Mouse (Mus musculus) lung, embryonic 16.5 days (tissue): ENCODE measurements around the gene Esam. TPM values are rescaled to one million over a fixed set of nuclear protein-coding genes. Genes with fewer than 3 reads are reported as not detected.

Experiments used
- ATAC-seq: fragments of 200-750 bp; cut with Nextera tagmentation; 2 replicates; pipeline ENCODE4 v1.8.0; 2017; ENCODE audit warnings: low read depth, mild to moderate bottlenecking, moderate library complexity
- H3K27ac ChIP-seq: fragments of 300-500 bp; sonication (generic); 2 replicates; pipeline ENCODE4 v1.5.1; 2014; ENCODE audit warnings: mild to moderate bottlenecking, control low read depth, low read length
- H3K27me3 ChIP-seq: fragments of 300-500 bp; sonication (generic); 2 replicates; pipeline ENCODE4 v1.6.1; 2014; ENCODE audit warnings: low read depth, low read length, mixed read lengths; ENCODE audit not compliant: control insufficient read depth, insufficient read depth
- H3K36me3 ChIP-seq: fragments of 300-500 bp; sonication (generic); 2 replicates; pipeline ENCODE4 v1.6.1; 2014; ENCODE audit warnings: low read length; ENCODE audit not compliant: control insufficient read depth, insufficient read depth
- H3K4me1 ChIP-seq: fragments of 300-500 bp; sonication (generic); replicated peaks from 2 replicates; pipeline ENCODE4 v1.6.1; 2014; ENCODE audit warnings: low read length, mixed read lengths; ENCODE audit not compliant: control insufficient read depth, insufficient read depth
- H3K4me2 ChIP-seq: fragments of 300-500 bp; sonication (generic); 2 replicates; pipeline ENCODE4 v1.6.1; 2014; ENCODE audit warnings: low read depth, low read length, control low read depth
- H3K4me3 ChIP-seq: fragments of 300-500 bp; sonication (generic); 2 replicates; pipeline ENCODE4 v1.5.1; 2014; ENCODE audit warnings: mild to moderate bottlenecking, low read length, control low read depth
- H3K9ac ChIP-seq: fragments of 300-500 bp; sonication (generic); 2 replicates; pipeline ENCODE4 v1.6.1; 2014; ENCODE audit warnings: low read length, control low read depth
- H3K9me3 ChIP-seq: fragments of 300-500 bp; sonication (generic); 2 replicates; pipeline ENCODE4 v1.6.1; 2016; ENCODE audit warnings: low read length; ENCODE audit not compliant: control insufficient read depth
- WGBS: fragments of 180-500 bp; shearing (Covaris S2); extraction: QIAGEN DNeasy Blood & Tissue Kit; methylation state at CpG from one replicate; pipeline ENCODE4 v1.1.7; 2014; 5-methylcytosine and 5-hydroxymethylcytosine counted together
- polyA plus RNA-seq: library from polyadenylated mRNA; unstranded; fragments of >200 nt; fragmentation: Nextera tagmentation; extraction: Ambion mirVana; gene quantifications from 2 replicates; pipeline ENCODE4 v1.2.1, GENCODE M21; 2015

The Esam gene
- polyA plus RNA-seq, 1 experiment from 2014 or later, result 184 TPM

DNA sequence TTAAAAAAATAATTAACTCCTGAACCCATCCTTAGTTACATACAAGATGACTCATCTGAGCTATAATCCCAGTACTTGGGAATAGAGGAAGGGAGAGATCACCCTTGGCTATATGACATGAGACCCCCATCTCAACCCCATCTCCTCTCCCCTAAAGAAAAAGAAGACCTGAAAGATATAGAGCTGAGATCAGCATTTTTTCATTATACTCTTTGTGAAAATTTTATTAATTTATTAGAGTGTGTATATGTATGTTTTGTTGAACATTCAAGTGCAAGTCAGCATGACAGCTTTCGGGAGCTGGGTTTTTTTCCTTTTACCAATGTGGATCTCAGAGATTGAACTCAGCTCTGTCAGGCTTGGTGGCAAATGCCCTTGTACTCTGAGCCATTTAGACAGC, 26.7 kb upstream of the Esam start:
- H3K27me3 ChIP-seq, result no peaks in the 10 kb centered on the region

DNA sequence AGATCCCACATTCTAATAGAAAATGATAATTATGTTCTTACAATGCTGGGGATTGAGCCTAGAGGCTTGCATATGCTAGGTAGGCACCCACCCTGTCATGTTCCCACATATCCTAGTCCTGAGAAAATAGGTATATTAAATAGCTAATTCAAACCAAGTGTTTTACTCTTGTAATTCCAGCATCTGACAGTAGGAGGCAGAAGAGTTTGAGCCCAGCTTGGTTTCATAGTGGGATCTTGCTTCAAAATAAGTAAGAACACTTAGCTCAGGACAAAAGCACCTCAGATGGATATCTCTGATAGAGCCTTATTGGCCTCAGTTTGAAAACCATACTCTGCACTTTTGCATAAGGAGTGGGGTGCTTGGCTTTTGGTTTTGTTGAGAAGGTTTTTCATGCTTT, 23.5 kb upstream of the Esam start:
- no peaks in the 10 kb centered on the region for H3K9me3 ChIP-seq
- no peak overlapping the region for H3K9ac ChIP-seq
- H3K36me3 ChIP-seq, result 0 out of 2 replicates have a peak, but pooled peaks cover 2% of the 10 kb centered on the region
- no peak overlapping the region for H3K4me2 ChIP-seq
- ATAC-seq, result no peak
- H3K4me1 ChIP-seq, result no peaks in the 10 kb centered on the region; the same call in 1 of the 2 replicates
- H3K4me3 ChIP-seq, result no peak overlapping the region
- no peaks in the 10 kb centered on the region for H3K27me3 ChIP-seq
- no peak overlapping the region for H3K27ac ChIP-seq

More for the DNA sequence above, 26.7 kb upstream of the Esam start:
- no peak overlapping the region for H3K27ac ChIP-seq
- H3K4me1 ChIP-seq, result peaks cover 8% of the 10 kb centered on the region
- no peak overlapping the region for H3K9ac ChIP-seq
- no peak overlapping the region for H3K4me2 ChIP-seq
- no peak for ATAC-seq
- H3K4me3 ChIP-seq, result no peak overlapping the region
- 0 out of 2 replicates have a peak, but pooled peaks cover 2% of the 10 kb centered on the region for H3K36me3 ChIP-seq
- 92% methylated on average over 1 of the region's 1 CpGs for WGBS
- H3K9me3 ChIP-seq, result no peaks in the 10 kb centered on the region

GRCm38 (mm10) chr9:37506023-37506422, 21.9 kb upstream of the Esam start:
- Histone ChIP-seq H3K36me3 (0 out of 2 replicates have a peak, but pooled peaks cover 2% of the 10 kb centered on the region), H3K9me3 (no peaks in the 10 kb centered on the region), H3K27ac (no peak overlapping the region), H3K4me2 (no peak overlapping the region), H3K4me3 (no peak overlapping the region), H3K27me3 (no peaks in the 10 kb centered on the region), H3K9ac (no peak overlapping the region), H3K4me1 (no peaks in the 10 kb centered on the region; the same call in 1 of the 2 replicates)
- no peak for ATAC-seq
- WGBS, result 41% methylated on average over 1 of the region's 1 CpGs

GRCm38 (mm10) chr9:37512097-37512496, 15.8 kb upstream of the Esam start:
- no peaks in the 10 kb centered on the region for H3K36me3 ChIP-seq
- H3K9ac ChIP-seq, result no peak overlapping the region
- H3K4me2 ChIP-seq, result no peak overlapping the region
- 86% methylated on average over 2 of the region's 2 CpGs for WGBS
- H3K9me3 ChIP-seq, result no peaks in the 10 kb centered on the region
- H3K27me3 ChIP-seq, result no peaks in the 10 kb centered on the region
- no peak for ATAC-seq
- no peak overlapping the region for H3K27ac ChIP-seq
- no peaks in the 10 kb centered on the region; the same call in 1 of the 2 replicates for H3K4me1 ChIP-seq
- H3K4me3 ChIP-seq, result no peak overlapping the region

GRCm38 (mm10) chr9:37514456-37514855, 13.4 kb upstream of the Esam start:
- Histone ChIP-seq H3K27me3 (no peaks in the 10 kb centered on the region), H3K4me1 (no peaks in the 10 kb centered on the region; the same call in 1 of the 2 replicates), H3K9ac (no peak overlapping the region), H3K27ac (no peak overlapping the region), H3K36me3 (no peaks in the 10 kb centered on the region), H3K4me3 (no peak overlapping the region), H3K9me3 (no peaks in the 10 kb centered on the region), H3K4me2 (no peak overlapping the region)
- WGBS, result 57% methylated on average over 3 of the region's 3 CpGs
- no peak for ATAC-seq

DNA sequence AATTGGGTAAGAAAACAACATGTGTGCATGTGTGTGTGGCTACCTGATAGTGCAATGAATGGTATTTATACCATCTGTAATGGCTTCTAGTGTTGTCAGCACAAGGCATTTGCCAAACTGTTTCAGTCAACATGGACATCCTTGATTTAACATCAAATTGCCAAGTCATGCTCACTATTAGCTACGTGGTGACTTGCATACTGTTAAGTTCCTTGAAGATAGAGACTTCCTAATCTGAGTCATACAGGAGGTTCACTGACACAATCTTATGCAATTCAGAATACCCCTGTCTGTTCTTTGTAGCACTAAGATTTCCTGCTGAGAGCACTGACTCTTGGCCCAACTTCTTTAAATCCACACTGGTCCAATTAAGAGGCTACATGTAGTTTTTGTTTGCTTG, 10.4 kb upstream of the Esam start:
- no peak for ATAC-seq

GRCm38 (mm10) chr9:37518991-37519390, 8.9 kb upstream of the Esam start:
- Histone ChIP-seq H3K36me3 (peaks cover 11% of the 10 kb centered on the region), H3K4me3 (no peak overlapping the region), H3K4me1 (no peaks in the 10 kb centered on the region), H3K4me2 (no peak overlapping the region), H3K9ac (no peak overlapping the region), H3K27me3 (no peaks in the 10 kb centered on the region), H3K9me3 (no peaks in the 10 kb centered on the region), H3K27ac (no peak overlapping the region)
- 94% methylated on average over 8 of the region's 8 CpGs for WGBS
- ATAC-seq, result no peak

More for the DNA sequence above, 10.4 kb upstream of the Esam start:
- Histone ChIP-seq H3K9ac (no peak overlapping the region), H3K36me3 (0 out of 2 replicates have a peak, but pooled peaks cover 2% of the 10 kb centered on the region), H3K9me3 (no peaks in the 10 kb centered on the region), H3K4me3 (no peak overlapping the region), H3K27ac (no peak overlapping the region), H3K4me2 (no peak overlapping the region), H3K4me1 (no peaks in the 10 kb centered on the region; the same call in 1 of the 2 replicates), H3K27me3 (no peaks in the 10 kb centered on the region)
- 82% methylated on average over 1 of the region's 1 CpGs for WGBS

DNA sequence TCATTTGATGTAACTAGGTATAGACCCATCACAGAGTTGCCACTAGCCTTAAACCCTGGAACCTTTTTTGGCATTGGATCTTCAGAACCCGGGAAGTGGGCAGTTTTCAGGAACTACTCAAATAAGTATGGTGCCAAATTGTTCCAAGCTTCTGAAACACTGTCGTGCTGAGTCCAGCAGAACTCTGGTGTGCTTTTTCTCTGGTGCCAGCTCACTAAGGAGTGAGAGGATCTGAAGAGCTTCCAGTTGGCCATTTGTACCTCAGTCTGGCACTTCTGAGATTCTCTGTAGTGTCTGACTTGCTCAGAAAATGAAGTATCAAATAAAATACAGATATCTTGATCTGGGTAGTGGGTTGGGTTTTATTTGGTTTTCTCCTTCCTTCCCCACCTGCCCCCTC, 7.9 kb upstream of the Esam start:
- ATAC-seq, result no peak
- H3K36me3 ChIP-seq, result peaks cover 11% of the 10 kb centered on the region
- H3K9me3 ChIP-seq, result no peaks in the 10 kb centered on the region
- no peak overlapping the region for H3K9ac ChIP-seq
- H3K4me3 ChIP-seq, result no peak overlapping the region
- WGBS, result 83% methylated on average over 2 of the region's 2 CpGs
- no peak overlapping the region for H3K4me2 ChIP-seq
- no peak overlapping the region for H3K27ac ChIP-seq
- H3K27me3 ChIP-seq, result no peaks in the 10 kb centered on the region
- H3K4me1 ChIP-seq, result no peaks in the 10 kb centered on the region

- H3K4me2 ChIP-seq, result no peak overlapping the region
- H3K9ac ChIP-seq, result no peak overlapping the region
- H3K27ac ChIP-seq, result no peak overlapping the region
- no peak overlapping the region for H3K4me3 ChIP-seq
- H3K27me3 ChIP-seq, result peaks cover 7% of the 10 kb centered on the region; the same call in 1 of the 2 replicates
- H3K9me3 ChIP-seq, result no peaks in the 10 kb centered on the region
- 84% methylated on average over 2 of the region's 2 CpGs for WGBS
- H3K36me3 ChIP-seq, result peaks cover 14% of the 10 kb centered on the region
- peaks cover 35% of the 10 kb centered on the region for H3K4me1 ChIP-seq
- no peak for ATAC-seq
Measured at GRCm38 (mm10) chr9:37525461-37525860, 2.4 kb upstream of the Esam start.
